ENCODE assay signal across 8 mouse cellular contexts in the genomic region with DNA sequence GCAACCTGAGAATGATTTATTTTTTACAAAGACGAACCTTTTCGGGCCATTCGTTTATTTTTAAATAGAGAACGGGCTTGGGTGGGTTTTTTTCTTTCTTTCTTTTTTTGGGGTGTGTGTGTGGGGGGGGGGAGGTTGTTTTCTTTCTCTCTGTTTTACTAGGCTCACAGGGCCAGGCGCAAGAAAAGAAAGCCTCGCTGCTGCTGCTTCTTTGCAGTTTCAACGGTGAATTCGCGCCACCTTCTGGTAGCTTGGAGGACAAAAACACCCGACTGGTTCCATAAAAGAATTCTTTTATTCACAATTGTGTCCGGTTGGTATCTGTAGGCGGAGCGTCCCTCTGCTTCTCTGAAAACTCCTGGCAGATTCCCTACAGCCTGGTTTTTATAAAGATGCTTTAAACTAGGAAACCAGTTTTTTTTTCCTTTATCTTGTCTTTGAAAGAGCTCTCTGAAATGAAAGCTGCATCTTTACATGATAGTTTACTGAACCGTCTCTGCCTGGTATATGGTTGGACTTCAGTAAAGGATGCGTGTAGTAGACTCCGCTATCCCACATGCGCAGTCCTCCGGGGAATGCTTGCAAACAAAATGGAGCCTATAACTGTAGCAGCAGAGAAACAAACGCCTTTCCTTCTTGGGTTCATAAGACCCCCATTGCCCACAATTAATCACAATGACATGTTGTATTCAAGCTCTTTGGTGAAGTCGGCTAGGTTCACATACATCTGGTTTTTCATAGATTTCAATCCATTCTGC.
A peak's percentile ranks its signal among the peaks of the same experiment; 100 is the strongest.
DNase-seq lines count a peak whose midpoint lies in the region; ATAC-seq and TF ChIP-seq lines count a peak whose summit lies in the region.

No protein-coding gene starts in this region.

- peaks cover 3% of the 10 kb centered on the region; the same call in 1 of the 2 replicates for H3K27me3 ChIP-seq in thymus, adult 2 months (ENCODE audit: control insufficient read depth, insufficient read depth, low read length)
- H3K27me3 ChIP-seq in embryonic facial prominence, embryonic 10.5 days (replicated peaks; ENCODE audit: low read depth, poor library complexity, severe bottlenecking), result peaks cover 68% of the 10 kb centered on the region
- H3K27me3 ChIP-seq in kidney, postnatal 0 days (ENCODE audit: insufficient read depth, low read length), result peaks cover 38% of the 10 kb centered on the region
- peaks cover 55% of the 10 kb centered on the region for H3K27me3 ChIP-seq in limb, embryonic 15.5 days
- H3K27me3 ChIP-seq in neural tube, embryonic 13.5 days, result peaks cover 73% of the 10 kb centered on the region

- peak; percentile 8 for DNase-seq in thymus, adult 2 months
- DNase-seq in thymus, adult 18-20 months, result no peak
- peak; percentile 80 for DNase-seq in embryonic facial prominence, embryonic 10.5 days (ENCODE audit: low spot score)
- peak; percentile 15 to 66 for DNase-seq in heart, adult 9 months (ENCODE audit: low spot score in 2 of 2)
- peak; percentile 93 for DNase-seq in kidney, postnatal 0 days (ENCODE audit: low spot score)
- peak; percentile 19 for DNase-seq in thymus, postnatal 25 days

- WGBS in thymus, adult 2 months, result 23% methylated on average over 20 of the region's 20 CpGs
- WGBS in embryonic facial prominence, embryonic 10.5 days, result 21% methylated on average over 20 of the region's 20 CpGs
- 15% methylated on average over 20 of the region's 20 CpGs for WGBS in kidney, postnatal 0 days
- 16% methylated on average over 20 of the region's 20 CpGs for WGBS in limb, embryonic 15.5 days
- 10% methylated on average over 20 of the region's 20 CpGs for WGBS in neural tube, embryonic 13.5 days

- H3K4me1 ChIP-seq in thymus, adult 2 months (replicated peaks; ENCODE audit: control insufficient read depth, insufficient read depth, low read length), result no peaks in the 10 kb centered on the region
- peaks cover 11% of the 10 kb centered on the region for H3K4me1 ChIP-seq in embryonic facial prominence, embryonic 10.5 days
- H3K4me1 ChIP-seq in kidney, postnatal 0 days (replicated peaks; ENCODE audit: insufficient read depth, low read length), result no peaks in the 10 kb centered on the region
- peaks cover 13% of the 10 kb centered on the region for H3K4me1 ChIP-seq in limb, embryonic 15.5 days
- H3K4me1 ChIP-seq in neural tube, embryonic 13.5 days (replicated peaks), result peaks cover 12% of the 10 kb centered on the region

- no peaks in the 10 kb centered on the region for H3K36me3 ChIP-seq in thymus, adult 2 months (ENCODE audit: control insufficient read depth, insufficient read depth, low read length)
- H3K36me3 ChIP-seq in embryonic facial prominence, embryonic 10.5 days (replicated peaks), result no peaks in the 10 kb centered on the region
- H3K36me3 ChIP-seq in kidney, postnatal 0 days (ENCODE audit: insufficient read depth, low read length), result no peaks in the 10 kb centered on the region
- no peaks in the 10 kb centered on the region for H3K36me3 ChIP-seq in limb, embryonic 15.5 days
- H3K36me3 ChIP-seq in neural tube, embryonic 13.5 days, result no peaks in the 10 kb centered on the region

- no peak overlapping the region for H3K27ac ChIP-seq in thymus, adult 2 months (ENCODE audit: control insufficient read depth, insufficient read depth, low read length)
- H3K27ac ChIP-seq in embryonic facial prominence, embryonic 10.5 days (replicated peaks), result no peak overlapping the region
- no peak overlapping the region for H3K27ac ChIP-seq in kidney, postnatal 0 days
- no peak overlapping the region for H3K27ac ChIP-seq in limb, embryonic 15.5 days
- H3K27ac ChIP-seq in neural tube, embryonic 13.5 days (replicated peaks), result no peak overlapping the region

- H3K9me3 ChIP-seq in embryonic facial prominence, embryonic 10.5 days, result no peaks in the 10 kb centered on the region
- no peaks in the 10 kb centered on the region for H3K9me3 ChIP-seq in kidney, postnatal 0 days (replicated peaks; ENCODE audit: low read length)
- H3K9me3 ChIP-seq in limb, embryonic 15.5 days, result no peaks in the 10 kb centered on the region
- no peaks in the 10 kb centered on the region for H3K9me3 ChIP-seq in neural tube, embryonic 13.5 days

- no peak for ATAC-seq in kidney, postnatal 0 days (replicated peaks; ENCODE audit: low FRiP score, low read depth)
- ATAC-seq in limb, embryonic 15.5 days (ENCODE audit: insufficient number of reproducible peaks, low FRiP score, low TSS enrichment, low read depth), result no peak
- ATAC-seq in neural tube, embryonic 13.5 days (ENCODE audit: low read depth), result 0 out of 2 replicates have a peak, but pooled peaks have one; percentile 58

- no peak for TF ChIP-seq CTCF in thymus, adult 2 months (IDR thresholded peaks at IDR 0.05; ENCODE audit: borderline replicate concordance, control insufficient read depth, extremely low read depth, insufficient read depth, low read length, poor library complexity)
- TF ChIP-seq CTCF in kidney, postnatal 0 days (IDR thresholded peaks at IDR 0.05; ENCODE audit: low read depth), result peak; percentile 83

- no peak overlapping the region for H3K4me3 ChIP-seq in thymus, adult 2 months (ENCODE audit: control insufficient read depth, insufficient read depth, low read length)
- H3K4me3 ChIP-seq in embryonic facial prominence, embryonic 10.5 days, result no peak overlapping the region
- no peak overlapping the region for H3K4me3 ChIP-seq in kidney, postnatal 0 days (replicated peaks; ENCODE audit: low read depth, low read length)
- H3K4me3 ChIP-seq in limb, embryonic 15.5 days, result 0 out of 2 replicates have a peak overlapping the region, but pooled peaks have one; percentile 8
- no peak overlapping the region for H3K4me3 ChIP-seq in neural tube, embryonic 13.5 days

- no peak for TF ChIP-seq POLR2A in thymus, adult 2 months (IDR thresholded peaks at IDR 0.05; ENCODE audit: control insufficient read depth, extremely low read depth, insufficient read depth, low read length, poor library complexity)

- no peak overlapping the region for H3K9ac ChIP-seq in kidney, postnatal 0 days (ENCODE audit: low read depth, low read length)
- H3K9ac ChIP-seq in limb, embryonic 15.5 days, result no peak overlapping the region
- H3K9ac ChIP-seq in neural tube, embryonic 13.5 days, result no peak overlapping the region

- H3K4me2 ChIP-seq in kidney, postnatal 0 days (ENCODE audit: low read length), result no peak overlapping the region
- peak overlapping the region; percentile 10; the same call in 1 of the 2 replicates for H3K4me2 ChIP-seq in limb, embryonic 15.5 days
- H3K4me2 ChIP-seq in neural tube, embryonic 13.5 days, result peak overlapping the region; percentile 9; the same call in 1 of the 2 replicates

Comparison
In these comparisons a context has a peak if more than half of its experiments do, and no peak if none do; other contexts are left out.
1. DNase-seq: peak in thymus, adult 2 months (single experiment), embryonic facial prominence, embryonic 10.5 days (single experiment), heart, adult 9 months (2 of 2), kidney, postnatal 0 days (single experiment) and thymus, postnatal 25 days (single experiment); none in thymus, adult 18-20 months (0 of 2).